Mouse (Mus musculus): ENCODE measurements around the gene Ptch1. TPM values are rescaled to one million over a fixed set of nuclear protein-coding genes. Genes with fewer than 3 reads are reported as not detected.

The Ptch1 gene
- total and polyA plus RNA-seq, 3 experiments = 7.5 to 79.0 (median 23.4) TPM

DNA sequence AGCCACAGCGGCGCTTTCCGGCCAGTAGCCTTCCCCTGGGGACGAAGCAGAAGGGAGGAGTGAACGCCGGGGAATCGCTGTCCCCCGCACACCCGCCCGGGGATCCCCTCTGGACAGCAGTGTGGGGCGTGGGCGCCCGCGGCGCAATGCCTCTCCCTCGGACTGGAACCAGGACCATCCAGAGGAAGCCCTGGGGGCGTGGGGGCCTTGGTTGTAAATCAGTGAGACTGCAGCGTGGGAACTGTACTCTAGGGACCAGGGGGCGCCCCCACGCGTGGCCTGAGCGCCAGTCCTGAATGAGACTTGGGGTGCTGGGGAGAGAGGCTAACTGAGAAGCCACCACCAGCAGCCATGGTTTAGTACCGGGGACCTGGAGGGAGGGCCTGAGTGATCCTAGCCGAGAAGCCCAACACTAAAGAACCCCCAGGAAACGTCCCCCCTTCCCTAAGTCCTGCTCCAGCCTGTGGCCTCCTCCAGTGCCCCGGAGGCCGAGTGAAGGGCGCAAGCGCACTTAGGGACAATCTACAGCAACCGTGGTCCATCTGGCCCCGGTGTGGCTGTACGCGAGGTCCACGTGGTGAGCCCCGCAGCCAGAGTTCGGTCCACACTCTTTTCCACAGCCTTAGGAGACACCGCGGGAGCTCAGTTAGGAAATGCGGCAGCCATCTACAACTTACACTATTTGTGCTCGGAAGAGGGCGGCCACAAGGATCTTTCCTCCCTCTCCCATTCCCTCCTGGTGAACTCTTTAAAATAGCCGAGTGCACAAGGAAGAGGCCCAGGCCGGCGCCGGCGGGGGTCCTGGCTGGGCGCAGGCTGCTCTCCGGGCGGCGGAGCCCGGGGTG lies 9.4 kb downstream of the Ptch1 start:
- H3K9me3 ChIP-seq (replicated peaks; ENCODE audit: insufficient read depth, low read length) = no peaks in the 10 kb centered on the region
- H3K9ac ChIP-seq (ENCODE audit: control insufficient read depth, low read depth, low read length, poor library complexity, severe bottlenecking) = peak overlapping the region; percentile 97
- TF ChIP-seq HCFC1 (IDR thresholded peaks at IDR 0.05; ENCODE audit: low read depth, low read length) = no peak
- no peak for TF ChIP-seq ZC3H11A (IDR thresholded peaks at IDR 0.05; ENCODE audit: low read depth, low read length)
- no peak for TF ChIP-seq POLR2AphosphoS2 (IDR thresholded peaks at IDR 0.05; ENCODE audit: low read length)
- peak; percentile 38; the same call in 1 of the 2 replicates for TF ChIP-seq MXI1 (IDR thresholded peaks at IDR 0.05; ENCODE audit: low read depth, low read length)
- TF ChIP-seq CTCF (IDR thresholded peaks at IDR 0.05 in 2 of 3, conservative IDR thresholded peaks at IDR 0.05 in 1 of 3; ENCODE audit: control insufficient read depth in 1 of 3, insufficient read depth in 1 of 3, low read depth in 2 of 3, low read length in 3 of 3, poor library complexity in 1 of 3, severe bottlenecking in 1 of 3) = no peak
- no peak for TF ChIP-seq UBTF (IDR thresholded peaks at IDR 0.05; ENCODE audit: borderline replicate concordance, insufficient read depth, low read depth, low read length)
- TF ChIP-seq MAX (IDR thresholded peaks at IDR 0.05; ENCODE audit: low read length) = 0 out of 2 replicates have a peak, but pooled peaks have one; percentile 34
- no peak for TF ChIP-seq USF2 (IDR thresholded peaks at IDR 0.05; ENCODE audit: borderline replicate concordance in 1 of 2, insufficient read depth in 1 of 2, low read depth in 1 of 2, low read length in 2 of 2)
- TF ChIP-seq RCOR1 (IDR thresholded peaks at IDR 0.05; ENCODE audit: low read depth, low read length) = no peak
- no peak for TF ChIP-seq RAD21 (IDR thresholded peaks at IDR 0.05; ENCODE audit: low read depth, low read length)
- no peak for TF ChIP-seq GABPA (IDR thresholded peaks at IDR 0.05; ENCODE audit: low read depth, low read length)
- no peak for TF ChIP-seq KAT2A (conservative IDR thresholded peaks at IDR 0.05; ENCODE audit: low read depth, low read length)
- no peak for TF ChIP-seq E2F4 (IDR thresholded peaks at IDR 0.05; ENCODE audit: borderline replicate concordance, low read depth, low read length)
- TF ChIP-seq MYC (IDR thresholded peaks at IDR 0.05; ENCODE audit: low read depth, low read length) = peak; percentile 69; the same call in 1 of the 2 replicates
- TF ChIP-seq EP300 (IDR thresholded peaks at IDR 0.05; ENCODE audit: low read depth in 1 of 2, low read length in 2 of 2) = no peak
- no peak for TF ChIP-seq NRF1 (IDR thresholded peaks at IDR 0.05; ENCODE audit: insufficient read depth, low read depth, low read length, poor library complexity, severe bottlenecking)
- TF ChIP-seq TCF12 (IDR thresholded peaks at IDR 0.05; ENCODE audit: low read depth, low read length) = 0 out of 2 replicates have a peak, but pooled peaks have one; percentile 13
- TF ChIP-seq CHD2 (IDR thresholded peaks at IDR 0.05; ENCODE audit: low read length) = no peak
- no peak for TF ChIP-seq TBP (IDR thresholded peaks at IDR 0.05; ENCODE audit: low read depth, low read length)
- no peak for TF ChIP-seq MAZ (IDR thresholded peaks at IDR 0.05; ENCODE audit: low read depth, low read length)
- H3K27ac ChIP-seq (ENCODE audit: control insufficient read depth, low read depth, low read length) = peak overlapping the region; percentile 93
- peak overlapping the region; percentile 63 to 90 for H3K4me3 ChIP-seq (ENCODE audit: control insufficient read depth in 1 of 2, insufficient read depth in 1 of 2, low read depth in 2 of 2, low read length in 2 of 2)
- peaks cover 65% of the 10 kb centered on the region for H3K79me2 ChIP-seq (ENCODE audit: control insufficient read depth, insufficient read depth, low read length, poor library complexity)
- no peaks in the 10 kb centered on the region for H3K27me3 ChIP-seq (ENCODE audit: control insufficient read depth in 1 of 2, insufficient read depth in 2 of 2, low read length in 2 of 2)
- DNase-seq (ENCODE audit: low read depth, low spot score) = peak; percentile 57
- H3K4me1 ChIP-seq (ENCODE audit: control insufficient read depth in 1 of 2, insufficient read depth in 2 of 2, low read length in 2 of 2) = peaks cover 6 to 19% of the 10 kb centered on the region in 2 experiments
- peaks cover 0 to 27% of the 10 kb centered on the region in 2 experiments; a peak in 2 of 4 replicates for H3K36me3 ChIP-seq (ENCODE audit: control insufficient read depth in 1 of 2, insufficient read depth in 2 of 2, low read length in 2 of 2)
